Mouse (Mus musculus): Measurements from ENCODE around the gene Cracr2a. TPM values are rescaled to one million over a fixed set of nuclear protein-coding genes. Genes with fewer than 3 reads are reported as not detected.

Gene Cracr2a
- polyA plus RNA-seq, 1 experiment from 2014 or later = 0.32 TPM

GRCm38 (mm10) chr6:127672071-127672470 lies 110.9 kb downstream of the Cracr2a start:
- no peak overlapping the region for H3K9ac ChIP-seq (replicated peaks; ENCODE audit: low read depth, low read length)
- 87% methylated on average over 7 of the region's 7 CpGs for WGBS
- H3K36me3 ChIP-seq (ENCODE audit: control insufficient read depth, insufficient read depth) = no peaks in the 10 kb centered on the region
- no peak for ATAC-seq
- 0 out of 2 replicates have a peak, but pooled peaks cover 3% of the 10 kb centered on the region for H3K4me1 ChIP-seq (replicated peaks; ENCODE audit: control insufficient read depth, insufficient read depth, low read length)
- H3K27ac ChIP-seq (ENCODE audit: low read length) = no peak overlapping the region
- H3K4me3 ChIP-seq (replicated peaks; ENCODE audit: low read length) = no peak overlapping the region
- H3K4me2 ChIP-seq (ENCODE audit: low read length) = no peak overlapping the region
- H3K9me3 ChIP-seq (ENCODE audit: control insufficient read depth, low read length) = no peaks in the 10 kb centered on the region
- H3K27me3 ChIP-seq (replicated peaks; ENCODE audit: control insufficient read depth, insufficient read depth, low read length) = no peaks in the 10 kb centered on the region

DNA sequence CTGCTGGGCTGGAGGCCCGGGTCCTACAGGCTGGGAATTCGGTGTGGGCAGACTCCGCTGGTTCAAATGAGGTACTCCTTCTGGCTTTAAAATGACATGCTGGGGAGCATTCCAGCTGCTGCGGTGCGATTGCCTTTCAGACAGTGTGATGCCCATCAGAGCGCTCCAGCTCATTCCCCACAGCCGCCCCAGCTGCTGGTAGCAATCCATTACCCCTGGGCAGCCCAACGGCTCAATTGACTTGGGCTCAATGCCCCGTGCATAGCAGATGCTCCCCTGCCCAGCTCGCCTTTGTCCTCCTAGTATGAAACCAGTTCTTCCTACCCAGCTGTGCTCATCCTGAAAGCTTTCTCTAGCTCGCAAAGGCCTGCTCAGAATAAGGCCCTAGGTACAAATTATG lies 115.7 kb downstream of the Cracr2a start:
- no peak overlapping the region for H3K4me3 ChIP-seq (replicated peaks; ENCODE audit: low read length)
- H3K27ac ChIP-seq (ENCODE audit: low read length) = no peak overlapping the region
- no peak overlapping the region for H3K4me2 ChIP-seq (ENCODE audit: low read length)
- WGBS = 73% methylated on average over 11 of the region's 11 CpGs
- H3K9me3 ChIP-seq (ENCODE audit: control insufficient read depth, low read length) = no peaks in the 10 kb centered on the region
- no peaks in the 10 kb centered on the region for H3K36me3 ChIP-seq (ENCODE audit: control insufficient read depth, insufficient read depth)
- no peak for ATAC-seq
- no peaks in the 10 kb centered on the region for H3K27me3 ChIP-seq (replicated peaks; ENCODE audit: control insufficient read depth, insufficient read depth, low read length)
- peaks cover 3% of the 10 kb centered on the region; the same call in 1 of the 2 replicates for H3K4me1 ChIP-seq (replicated peaks; ENCODE audit: control insufficient read depth, insufficient read depth, low read length)
- no peak overlapping the region for H3K9ac ChIP-seq (replicated peaks; ENCODE audit: low read depth, low read length)

GRCm38 (mm10) chr6:127678320-127678719 lies 117.2 kb downstream of the Cracr2a start:
- Histone ChIP-seq H3K4me3 (replicated peaks; ENCODE audit: low read length) (no peak overlapping the region), H3K4me1 (replicated peaks; ENCODE audit: control insufficient read depth, insufficient read depth, low read length) (peaks cover 5% of the 10 kb centered on the region), H3K36me3 (ENCODE audit: control insufficient read depth, insufficient read depth) (no peaks in the 10 kb centered on the region), H3K27me3 (replicated peaks; ENCODE audit: control insufficient read depth, insufficient read depth, low read length) (no peaks in the 10 kb centered on the region), H3K4me2 (ENCODE audit: low read length) (no peak overlapping the region), H3K9me3 (ENCODE audit: control insufficient read depth, low read length) (no peaks in the 10 kb centered on the region), H3K27ac (ENCODE audit: low read length) (no peak overlapping the region), H3K9ac (replicated peaks; ENCODE audit: low read depth, low read length) (no peak overlapping the region)
- 71% methylated on average over 9 of the region's 9 CpGs for WGBS
- ATAC-seq = peak; percentile 36; the same call in 1 of the 2 replicates

DNA sequence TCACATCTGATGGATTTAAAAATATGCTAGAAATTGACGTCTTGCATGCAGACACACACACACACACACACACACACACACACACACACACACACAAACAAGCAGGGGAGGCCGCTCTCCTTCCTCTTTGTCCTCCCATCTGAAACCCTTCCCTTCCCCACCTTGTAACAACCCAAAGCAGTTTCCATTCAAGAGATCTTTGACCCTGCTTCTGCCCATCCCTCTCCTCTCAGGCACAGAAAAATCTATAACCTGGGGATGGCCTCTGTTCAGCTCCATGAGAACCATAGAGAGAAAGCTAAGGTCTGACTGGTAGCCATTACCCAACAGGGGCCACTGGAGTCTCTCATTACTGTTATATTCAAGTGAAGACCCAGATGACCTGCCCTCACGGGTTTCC lies 117.9 kb downstream of the Cracr2a start:
- H3K4me1 ChIP-seq (replicated peaks; ENCODE audit: control insufficient read depth, insufficient read depth, low read length) = peaks cover 11% of the 10 kb centered on the region
- no peak for ATAC-seq
- no peak overlapping the region for H3K9ac ChIP-seq (replicated peaks; ENCODE audit: low read depth, low read length)
- no peaks in the 10 kb centered on the region for H3K27me3 ChIP-seq (replicated peaks; ENCODE audit: control insufficient read depth, insufficient read depth, low read length)
- no peaks in the 10 kb centered on the region for H3K36me3 ChIP-seq (ENCODE audit: control insufficient read depth, insufficient read depth)
- no peaks in the 10 kb centered on the region for H3K9me3 ChIP-seq (ENCODE audit: control insufficient read depth, low read length)
- 69% methylated on average over 3 of the region's 3 CpGs for WGBS
- no peak overlapping the region for H3K4me3 ChIP-seq (replicated peaks; ENCODE audit: low read length)
- no peak overlapping the region for H3K27ac ChIP-seq (ENCODE audit: low read length)
- no peak overlapping the region for H3K4me2 ChIP-seq (ENCODE audit: low read length)

- ATAC-seq = no peak
- Histone ChIP-seq H3K27me3 (replicated peaks; ENCODE audit: control insufficient read depth, insufficient read depth, low read length) (no peaks in the 10 kb centered on the region), H3K9ac (replicated peaks; ENCODE audit: low read depth, low read length) (no peak overlapping the region), H3K4me2 (ENCODE audit: low read length) (no peak overlapping the region), H3K36me3 (ENCODE audit: control insufficient read depth, insufficient read depth) (no peaks in the 10 kb centered on the region), H3K4me1 (replicated peaks; ENCODE audit: control insufficient read depth, insufficient read depth, low read length) (peaks cover 14% of the 10 kb centered on the region), H3K27ac (ENCODE audit: low read length) (no peak overlapping the region), H3K4me3 (replicated peaks; ENCODE audit: low read length) (no peak overlapping the region), H3K9me3 (ENCODE audit: control insufficient read depth, low read length) (no peaks in the 10 kb centered on the region)
- 97% methylated on average over 7 of the region's 7 CpGs for WGBS
These were observed 119.6 kb downstream of the Cracr2a start for GRCm38 (mm10) chr6:127680784-127681183.

DNA sequence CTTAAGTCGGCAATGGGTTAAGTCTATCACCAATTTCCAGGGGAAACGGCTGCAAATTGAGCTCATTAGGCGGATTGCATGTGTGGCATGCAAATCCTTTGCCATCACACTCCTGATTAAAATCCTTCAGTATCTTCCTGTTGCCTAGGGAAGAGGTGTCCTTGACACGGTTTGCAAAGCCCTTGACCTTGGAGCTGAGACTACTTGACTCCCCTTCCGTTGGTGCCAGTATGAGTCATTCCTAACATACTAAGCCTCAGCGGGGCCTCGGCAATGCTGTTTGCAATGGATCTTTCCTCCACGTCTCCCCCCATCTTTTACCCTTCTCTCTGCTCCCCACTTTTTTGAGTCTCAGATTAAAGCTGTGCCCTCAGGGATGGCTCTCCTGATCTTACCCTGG lies 122.4 kb downstream of the Cracr2a start:
- H3K9me3 ChIP-seq (ENCODE audit: control insufficient read depth, low read length) = no peaks in the 10 kb centered on the region
- no peak overlapping the region for H3K9ac ChIP-seq (replicated peaks; ENCODE audit: low read depth, low read length)
- no peak overlapping the region for H3K27ac ChIP-seq (ENCODE audit: low read length)
- no peak for ATAC-seq
- no peak overlapping the region for H3K4me3 ChIP-seq (replicated peaks; ENCODE audit: low read length)
- H3K36me3 ChIP-seq (ENCODE audit: control insufficient read depth, insufficient read depth) = no peaks in the 10 kb centered on the region
- H3K4me1 ChIP-seq (replicated peaks; ENCODE audit: control insufficient read depth, insufficient read depth, low read length) = peaks cover 11% of the 10 kb centered on the region
- WGBS = 48% methylated on average over 8 of the region's 8 CpGs
- H3K4me2 ChIP-seq (ENCODE audit: low read length) = no peak overlapping the region
- no peaks in the 10 kb centered on the region for H3K27me3 ChIP-seq (replicated peaks; ENCODE audit: control insufficient read depth, insufficient read depth, low read length)

GRCm38 (mm10) chr6:127684981-127685380 lies 123.8 kb downstream of the Cracr2a start:
- Histone ChIP-seq H3K27me3 (replicated peaks; ENCODE audit: control insufficient read depth, insufficient read depth, low read length) (no peaks in the 10 kb centered on the region), H3K9me3 (ENCODE audit: control insufficient read depth, low read length) (no peaks in the 10 kb centered on the region), H3K4me1 (replicated peaks; ENCODE audit: control insufficient read depth, insufficient read depth, low read length) (peaks cover 11% of the 10 kb centered on the region), H3K36me3 (ENCODE audit: control insufficient read depth, insufficient read depth) (no peaks in the 10 kb centered on the region), H3K4me3 (replicated peaks; ENCODE audit: low read length) (no peak overlapping the region), H3K27ac (ENCODE audit: low read length) (no peak overlapping the region; the same call in 1 of the 2 replicates), H3K4me2 (ENCODE audit: low read length) (no peak overlapping the region), H3K9ac (replicated peaks; ENCODE audit: low read depth, low read length) (no peak overlapping the region)
- ATAC-seq = peak; percentile 69
- WGBS = 22% methylated on average over 4 of the region's 4 CpGs

- Histone ChIP-seq H3K4me2 (ENCODE audit: low read length) (no peak overlapping the region), H3K27me3 (replicated peaks; ENCODE audit: control insufficient read depth, insufficient read depth, low read length) (no peaks in the 10 kb centered on the region), H3K9me3 (ENCODE audit: control insufficient read depth, low read length) (no peaks in the 10 kb centered on the region), H3K9ac (replicated peaks; ENCODE audit: low read depth, low read length) (no peak overlapping the region), H3K36me3 (ENCODE audit: control insufficient read depth, insufficient read depth) (no peaks in the 10 kb centered on the region), H3K4me3 (replicated peaks; ENCODE audit: low read length) (no peak overlapping the region), H3K27ac (ENCODE audit: low read length) (no peak overlapping the region), H3K4me1 (replicated peaks; ENCODE audit: control insufficient read depth, insufficient read depth, low read length) (peaks cover 16% of the 10 kb centered on the region)
- ATAC-seq = no peak
- WGBS = 92% methylated on average over 6 of the region's 6 CpGs
These were observed 126.2 kb downstream of the Cracr2a start for GRCm38 (mm10) chr6:127687181-127687860.

GRCm38 (mm10) chr6:127692298-127692697 lies 131.2 kb downstream of the Cracr2a start:
- H3K9me3 ChIP-seq (ENCODE audit: control insufficient read depth, low read length) = no peaks in the 10 kb centered on the region
- H3K4me2 ChIP-seq (ENCODE audit: low read length) = no peak overlapping the region
- 36% methylated on average over 7 of the region's 7 CpGs for WGBS
- H3K27me3 ChIP-seq (replicated peaks; ENCODE audit: control insufficient read depth, insufficient read depth, low read length) = no peaks in the 10 kb centered on the region
- peaks cover 8% of the 10 kb centered on the region for H3K4me1 ChIP-seq (replicated peaks; ENCODE audit: control insufficient read depth, insufficient read depth, low read length)
- no peak overlapping the region for H3K27ac ChIP-seq (ENCODE audit: low read length)
- H3K9ac ChIP-seq (replicated peaks; ENCODE audit: low read depth, low read length) = no peak overlapping the region
- ATAC-seq = peak; percentile 73; the same call in 1 of the 2 replicates
- no peak overlapping the region for H3K4me3 ChIP-seq (replicated peaks; ENCODE audit: low read length)
- no peaks in the 10 kb centered on the region for H3K36me3 ChIP-seq (ENCODE audit: control insufficient read depth, insufficient read depth)
